Mouse (Mus musculus): ENCODE results near the gene Qtrt2.

DNA sequence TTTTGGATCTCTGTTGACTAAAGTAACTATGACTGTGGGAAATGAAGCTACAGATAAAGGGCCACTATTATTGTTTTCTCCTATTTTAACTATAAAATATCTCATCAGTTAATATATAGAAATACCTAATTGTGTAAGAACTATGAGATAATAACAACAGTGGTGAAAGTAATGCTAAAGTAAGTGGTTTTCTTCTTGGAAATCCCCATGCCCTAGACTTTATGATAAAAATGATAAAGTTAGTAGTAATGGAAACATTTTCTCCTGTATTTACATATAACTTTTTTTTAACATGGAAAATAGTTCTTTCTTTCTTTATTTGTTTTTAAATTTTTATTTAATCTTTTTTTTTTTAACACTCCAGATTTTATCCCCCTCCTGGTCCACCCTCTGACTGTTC lies 26.0 kb downstream of the Qtrt2 start:
- TF ChIP-seq CTCF (IDR thresholded peaks at IDR 0.05; ENCODE audit: borderline replicate concordance, extremely low read depth, insufficient read depth, insufficient read length): no peak
- TF ChIP-seq POLR2A (IDR thresholded peaks at IDR 0.05; ENCODE audit: borderline replicate concordance, extremely low read depth, insufficient read depth, insufficient read length, poor library complexity, severe bottlenecking): no peak
